ENCODE assay signal across 16 mouse cellular contexts in the genomic region with DNA sequence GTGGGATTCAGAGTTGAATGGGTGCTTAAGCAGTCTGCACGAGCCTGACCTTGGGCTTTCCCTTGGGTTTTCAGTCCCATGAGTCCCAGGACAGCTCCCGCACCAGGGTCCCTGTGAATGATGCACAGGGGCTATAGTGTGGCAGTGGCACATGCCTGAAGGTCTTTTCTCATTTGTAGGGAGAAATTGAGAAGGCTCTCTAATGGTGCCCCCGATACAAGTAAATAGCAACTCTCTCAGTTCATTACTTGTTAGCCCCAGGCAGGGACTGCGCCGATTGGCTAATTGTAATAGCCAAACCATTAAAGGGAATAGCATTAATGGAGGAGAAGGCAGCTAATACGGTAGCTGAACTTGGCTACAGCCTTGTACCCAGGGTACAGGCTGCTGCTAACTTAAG.
DNase-seq lines count a peak whose midpoint lies in the region; ATAC-seq and TF ChIP-seq lines count a peak whose summit lies in the region.
"Had no signal": no experiment of that assay in that cellular context is flagged by ENCODE, and none has a peak within 500 bp of the region (broad histone marks: within the 10 kb centered on the region; RNA-seq: fewer than 3 reads in every experiment).

No protein-coding gene starts in this region.

- ATAC-seq in heart, embryonic 13.5 days (ENCODE audit: extremely low read depth, insufficient number of reproducible peaks, low FRiP score, low TSS enrichment): no peak
- ATAC-seq in forebrain, embryonic 12.5 days (ENCODE audit: low FRiP score): peak; percentile 72; the same call in 1 of the 2 replicates
- ATAC-seq in hindbrain, postnatal 0 days: peak; percentile 62
- ATAC-seq in limb, embryonic 11.5 days (ENCODE audit: insufficient number of reproducible peaks, low FRiP score, low TSS enrichment, low read depth): no peak
- no peak for ATAC-seq in inflammation-experienced regulatory T-cells, adult 6 months
- ATAC-seq: intestine, postnatal 0 days had no signal

- TF ChIP-seq CTCF in hindbrain, postnatal 0 days (IDR thresholded peaks at IDR 0.05; ENCODE audit: low read depth): no peak

- intact Hi-C loops in heart, postnatal 36 days (cut with DNase I): no loop called here

- H3K4me1 ChIP-seq in heart, embryonic 13.5 days: peaks cover 33% of the 10 kb centered on the region
- peaks cover 11% of the 10 kb centered on the region for H3K4me1 ChIP-seq in forebrain, embryonic 12.5 days
- H3K4me1 ChIP-seq in hindbrain, postnatal 0 days (ENCODE audit: insufficient read depth, low read length): peaks cover 3% of the 10 kb centered on the region; the same call in 1 of the 2 replicates
- H3K4me1 ChIP-seq in limb, embryonic 11.5 days (ENCODE audit: control insufficient read depth, insufficient read depth, low read length): 0 out of 2 replicates have a peak, but pooled peaks cover 2% of the 10 kb centered on the region
- H3K4me1 ChIP-seq: stomach, embryonic 15.5 days had no signal

- 0 out of 2 replicates have a peak overlapping the region, but pooled peaks have one; percentile 33 for H3K9ac ChIP-seq in heart, embryonic 13.5 days
- H3K9ac ChIP-seq in forebrain, embryonic 12.5 days: no peak overlapping the region
- H3K9ac ChIP-seq in hindbrain, postnatal 0 days (replicated peaks; ENCODE audit: low read length): no peak overlapping the region
- H3K9ac ChIP-seq in limb, embryonic 11.5 days (ENCODE audit: low read length): no peak overlapping the region
- H3K9ac ChIP-seq: liver, embryonic 13.5 days; stomach, embryonic 15.5 days had no signal

- H3K9me3 ChIP-seq in heart, embryonic 13.5 days: no peaks in the 10 kb centered on the region
- H3K9me3 ChIP-seq in forebrain, embryonic 12.5 days: peaks cover 6% of the 10 kb centered on the region; the same call in 1 of the 2 replicates
- no peaks in the 10 kb centered on the region for H3K9me3 ChIP-seq in hindbrain, postnatal 0 days (ENCODE audit: low read length)
- H3K9me3 ChIP-seq in limb, embryonic 11.5 days (ENCODE audit: control insufficient read depth, low read length): peaks cover 3% of the 10 kb centered on the region; the same call in 1 of the 2 replicates
- H3K9me3 ChIP-seq: liver, embryonic 13.5 days; stomach, embryonic 15.5 days had no signal

- H3K27me3 ChIP-seq in heart, embryonic 13.5 days (replicated peaks): no peaks in the 10 kb centered on the region
- H3K27me3 ChIP-seq in forebrain, embryonic 12.5 days: no peaks in the 10 kb centered on the region
- H3K27me3 ChIP-seq in hindbrain, postnatal 0 days (ENCODE audit: insufficient read depth, low read length): no peaks in the 10 kb centered on the region
- H3K27me3 ChIP-seq in limb, embryonic 11.5 days (ENCODE audit: control insufficient read depth, insufficient read depth, low read length): no peaks in the 10 kb centered on the region
- H3K27me3 ChIP-seq: liver, embryonic 13.5 days; stomach, embryonic 15.5 days had no signal

- no peak for DNase-seq in heart, postnatal 36 days
- no peak for DNase-seq in hindbrain, postnatal 0 days (ENCODE audit: low spot score)
- peak; percentile 33 for DNase-seq in limb, embryonic 11.5 days (ENCODE audit: low spot score)
- DNase-seq in urinary bladder, postnatal 36 days (ENCODE audit: low spot score in 2 of 2): no peak
- no peak for DNase-seq in adipocyte (ENCODE audit: low spot score)
- DNase-seq: B cell, adult 2 months; layer of hippocampus, postnatal 36 days; liver, embryonic 13.5 days; lung, postnatal 36 days; thymus, postnatal 4 days had no signal

- H3K36me3 ChIP-seq in heart, embryonic 13.5 days: peaks cover 28% of the 10 kb centered on the region
- peaks cover 5% of the 10 kb centered on the region for H3K36me3 ChIP-seq in forebrain, embryonic 12.5 days (replicated peaks)
- no peaks in the 10 kb centered on the region for H3K36me3 ChIP-seq in hindbrain, postnatal 0 days (ENCODE audit: insufficient read depth, low read length)
- H3K36me3 ChIP-seq in limb, embryonic 11.5 days (ENCODE audit: control insufficient read depth, insufficient read depth, low read length): peaks cover 3% of the 10 kb centered on the region; the same call in 1 of the 2 replicates

- WGBS in heart, embryonic 13.5 days: 84% methylated on average over 6 of the region's 6 CpGs
- WGBS in forebrain, embryonic 12.5 days: 49% methylated on average over 6 of the region's 6 CpGs
- WGBS in hindbrain, postnatal 0 days: 72% methylated on average over 6 of the region's 6 CpGs
- 53% methylated on average over 6 of the region's 6 CpGs for WGBS in limb, embryonic 11.5 days

- H3K27ac ChIP-seq in heart, embryonic 13.5 days (replicated peaks): no peak overlapping the region
- peak overlapping the region; percentile 42; the same call in 1 of the 2 replicates for H3K27ac ChIP-seq in forebrain, embryonic 12.5 days
- no peak overlapping the region; the same call in 1 of the 2 replicates for H3K27ac ChIP-seq in hindbrain, postnatal 0 days
- no peak overlapping the region for H3K27ac ChIP-seq in limb, embryonic 11.5 days (replicated peaks; ENCODE audit: low read depth, low read length)
- H3K27ac ChIP-seq: liver, embryonic 13.5 days; stomach, embryonic 15.5 days had no signal

- H3K4me3 ChIP-seq in heart, embryonic 13.5 days: no peak overlapping the region
- H3K4me3 ChIP-seq in forebrain, embryonic 12.5 days (replicated peaks): no peak overlapping the region
- H3K4me3 ChIP-seq in hindbrain, postnatal 0 days (ENCODE audit: low read length): no peak overlapping the region
- H3K4me3 ChIP-seq in limb, embryonic 11.5 days (ENCODE audit: low read depth, low read length): no peak overlapping the region
- H3K4me3 ChIP-seq: liver, embryonic 13.5 days; myocyte; stomach, embryonic 15.5 days had no signal

- no peak overlapping the region for H3K4me2 ChIP-seq in heart, embryonic 13.5 days
- no peak overlapping the region for H3K4me2 ChIP-seq in forebrain, embryonic 12.5 days
- no peak overlapping the region for H3K4me2 ChIP-seq in hindbrain, postnatal 0 days (ENCODE audit: low read depth, low read length)
- H3K4me2 ChIP-seq in limb, embryonic 11.5 days (ENCODE audit: low read depth, severe bottlenecking): no peak overlapping the region
- H3K4me2 ChIP-seq: liver, embryonic 13.5 days; stomach, embryonic 15.5 days had no signal

Comparison
In these comparisons a context has a peak if more than half of its experiments do, and no peak if none do; other contexts are left out.
1. ATAC-seq: peak in forebrain, embryonic 12.5 days (single experiment) and hindbrain, postnatal 0 days (single experiment); none in heart, embryonic 13.5 days (single experiment), limb, embryonic 11.5 days (single experiment) and inflammation-experienced regulatory T-cells, adult 6 months (single experiment).